Mouse (Mus musculus): Measurements from ENCODE around the gene Ctu2.

DNA sequence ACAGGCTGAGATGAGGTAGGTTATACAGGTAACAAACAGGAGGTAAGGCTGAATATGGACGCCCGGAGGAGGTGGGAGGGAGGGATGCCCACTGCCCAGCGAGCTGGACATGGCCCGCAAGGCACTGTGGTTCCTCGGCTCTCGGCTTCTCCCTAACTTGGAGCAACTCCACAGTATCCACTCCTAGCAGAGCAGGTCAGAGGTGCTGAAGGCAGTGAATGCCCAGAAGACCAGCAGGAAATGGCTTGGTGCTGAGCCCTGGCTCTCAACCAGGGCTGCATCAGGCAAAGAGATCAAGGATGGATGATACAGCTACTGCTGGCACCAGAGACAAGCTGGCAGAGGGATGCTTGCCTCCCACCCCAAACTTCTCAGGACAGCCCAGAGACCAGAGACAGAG lies 48.6 kb downstream of the Ctu2 start:
- no peak for TF ChIP-seq CTCF (IDR thresholded peaks at IDR 0.05; ENCODE audit: low read depth, low read length)
- TF ChIP-seq GATA1 (IDR thresholded peaks at IDR 0.05; ENCODE audit: borderline replicate concordance, low read length), result no peak
- no peak for TF ChIP-seq POLR2AphosphoS5 (IDR thresholded peaks at IDR 0.05; ENCODE audit: insufficient replicate concordance, low read depth, low read length)
- no peak for TF ChIP-seq TAL1 (conservative IDR thresholded peaks at IDR 0.05; ENCODE audit: low read depth, low read length)
- TF ChIP-seq GATA2 (IDR thresholded peaks at IDR 0.05; ENCODE audit: borderline replicate concordance, low read depth, low read length), result no peak

All from G1E (cell line).